Mouse (Mus musculus) left cerebral cortex, postnatal 4 days (tissue): ENCODE measurements around the gene Atp8a1. TPM values are rescaled to one million over a fixed set of nuclear protein-coding genes. Genes with fewer than 3 reads are reported as not detected.

Experiments
- DNase-seq: peaks from one replicate; pipeline ENCODE4 v3.0.0-alpha.2; 2022
- intact Hi-C: fragments of 180-260 bp; cut with DNase I; formaldehyde crosslinking; loops from one replicate; pipeline ENCODE4 v1.15.1; 2025
- total RNA-seq, 2 experiments: library from RNA; stranded (reverse); gene quantifications; 2 replicates each; pipeline ENCODE4 v1.2.3; 2021

The Atp8a1 gene
- 100 to 1,000 TPM; 163 to 172 TPM for total RNA-seq

DNA sequence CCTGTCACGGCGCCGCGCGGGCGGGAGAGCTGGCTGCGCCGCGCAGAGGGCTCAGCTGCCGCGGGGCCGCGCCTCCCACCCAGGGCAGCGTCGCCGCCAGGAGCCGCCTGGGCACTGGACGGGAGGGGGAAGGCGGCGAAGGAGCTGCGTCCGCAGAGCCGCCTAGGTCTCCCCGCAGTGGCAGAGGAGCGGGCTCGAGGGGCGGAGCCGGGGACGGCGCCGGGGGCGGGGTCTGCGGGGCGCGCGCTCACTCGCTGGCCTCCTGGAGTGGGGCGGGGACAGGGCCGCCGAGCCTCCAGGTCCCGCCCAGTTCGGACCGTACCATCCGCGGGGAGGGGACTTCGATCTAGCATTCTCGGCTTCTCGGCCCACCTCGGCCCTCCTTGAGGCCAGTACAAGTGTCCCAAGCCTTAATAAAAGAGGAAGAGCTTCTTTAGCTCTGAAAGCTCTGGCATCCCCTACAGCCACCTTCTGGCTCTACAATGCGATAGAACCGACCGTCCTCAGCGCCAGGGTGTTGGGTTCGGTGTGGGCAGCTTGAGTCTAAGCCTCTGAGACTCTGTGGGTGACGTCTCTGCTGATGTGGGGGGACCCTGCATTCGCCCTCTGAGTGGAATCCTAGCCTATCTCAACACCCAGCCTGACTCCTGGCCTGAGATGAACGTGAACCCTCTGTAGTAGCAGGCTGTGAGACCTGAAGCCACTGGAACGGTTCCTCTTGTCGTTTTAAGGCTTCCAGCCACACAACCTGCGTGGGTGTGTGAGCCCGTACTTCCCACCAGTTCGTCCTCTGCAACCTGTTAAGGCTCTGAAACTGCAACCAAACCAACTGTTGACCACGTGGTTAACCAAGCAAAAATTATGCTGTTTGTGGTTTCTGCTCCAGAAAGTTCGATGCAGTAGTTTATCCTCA is at the start of gene Atp8a1:
Gene Atp8a1, minus strand, starts transcription at position 182 of the 913 bp plus-strand sequence.
- peak; percentile 99 for DNase-seq
- intact Hi-C loops = loop anchor here (5.0 to 10.0 kb wide), 4 partner anchors 90 to 267 kb away; no protein-coding TSS in a partner anchor

DNA sequence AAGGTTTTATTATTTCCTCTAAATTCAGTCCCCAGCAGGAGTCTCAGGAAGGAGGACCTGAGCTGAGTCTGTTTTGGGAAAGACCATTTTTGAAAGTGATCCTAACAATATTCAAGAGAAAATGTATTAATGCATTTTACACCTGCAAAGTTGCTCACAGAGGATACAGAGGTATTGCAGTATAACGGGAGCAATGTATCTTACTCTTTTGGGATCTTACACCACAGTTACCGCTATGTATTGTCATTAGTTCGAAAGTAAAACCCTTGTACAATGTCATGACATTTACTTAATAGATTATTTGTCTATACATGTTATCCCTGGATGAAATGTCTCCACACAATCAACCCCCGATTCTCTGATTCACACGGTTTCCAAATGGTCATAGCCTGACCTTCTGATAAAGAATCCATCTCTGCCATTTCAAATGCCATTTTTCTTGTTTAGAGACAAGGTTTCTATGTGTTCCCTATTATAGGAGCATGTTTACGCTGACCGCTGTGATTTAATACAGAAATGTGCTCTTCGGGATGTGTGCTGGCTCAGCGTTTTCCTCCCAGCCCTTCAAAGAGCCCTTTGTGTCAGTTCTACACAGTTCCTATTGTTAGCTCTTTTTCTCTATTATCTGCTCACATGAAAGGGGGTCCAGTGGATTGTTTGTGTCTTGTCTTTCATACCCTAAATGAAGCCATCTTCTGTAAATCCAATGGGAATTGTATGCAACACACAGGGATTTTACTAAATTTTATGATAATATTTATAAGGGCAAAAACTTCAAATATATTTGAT is 37.4 kb upstream of the Atp8a1 start:
- no peak for DNase-seq
- intact Hi-C loops = no loop called here

DNA sequence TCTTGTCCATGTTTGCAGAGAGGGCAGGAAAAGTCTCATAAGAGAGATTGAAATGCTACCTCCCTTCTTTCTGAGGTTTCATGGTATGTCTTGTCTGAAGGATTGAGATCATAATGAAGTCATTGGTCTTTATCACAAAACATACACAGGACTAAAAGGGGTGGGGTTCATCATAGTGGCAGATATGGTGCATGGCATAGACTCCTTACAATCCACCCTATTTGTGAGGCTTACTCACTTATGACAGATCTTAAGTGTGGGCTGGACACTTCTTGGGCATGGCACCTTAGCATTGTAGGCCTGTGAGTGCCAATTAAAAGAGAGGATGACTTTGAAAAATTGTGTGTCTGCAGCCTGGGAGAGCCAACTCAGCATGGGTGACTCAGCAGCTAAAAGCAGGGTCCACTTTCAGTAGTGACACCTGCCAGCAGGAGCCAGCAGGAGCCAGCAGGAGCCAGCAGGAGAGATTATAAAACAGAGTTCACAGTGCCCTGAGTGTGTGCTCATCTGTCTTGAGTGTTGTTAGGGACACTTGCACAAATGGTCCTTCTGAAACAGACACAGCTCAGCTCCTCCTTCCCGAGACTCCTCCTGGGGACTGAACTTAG is 36.4 kb upstream of the Atp8a1 start:
- intact Hi-C loops = no loop called here
- no peak for DNase-seq

DNA sequence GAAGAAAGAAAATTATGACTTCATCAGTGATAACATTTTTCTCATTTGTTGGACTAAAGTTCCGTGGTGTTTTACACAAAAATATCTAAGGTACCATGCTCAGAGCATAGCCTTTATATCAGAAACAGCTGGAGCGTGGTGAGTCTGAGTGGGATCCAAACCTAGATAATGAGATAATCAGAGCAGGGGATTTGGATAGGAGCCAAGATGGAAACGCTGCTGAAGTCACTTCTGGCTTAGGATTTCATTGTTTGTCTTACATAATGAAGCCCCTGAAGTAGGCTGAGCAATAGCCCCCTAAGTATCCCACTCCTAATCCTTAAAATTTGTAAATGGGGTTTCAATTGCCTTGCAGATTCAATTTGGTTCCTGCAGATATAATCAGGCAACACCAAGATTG is 24.2 kb upstream of the Atp8a1 start:
- no peak for DNase-seq
- intact Hi-C loops = loop anchor here (10.0 kb wide), 1 partner anchor 1083 kb away; no protein-coding TSS in a partner anchor

DNA sequence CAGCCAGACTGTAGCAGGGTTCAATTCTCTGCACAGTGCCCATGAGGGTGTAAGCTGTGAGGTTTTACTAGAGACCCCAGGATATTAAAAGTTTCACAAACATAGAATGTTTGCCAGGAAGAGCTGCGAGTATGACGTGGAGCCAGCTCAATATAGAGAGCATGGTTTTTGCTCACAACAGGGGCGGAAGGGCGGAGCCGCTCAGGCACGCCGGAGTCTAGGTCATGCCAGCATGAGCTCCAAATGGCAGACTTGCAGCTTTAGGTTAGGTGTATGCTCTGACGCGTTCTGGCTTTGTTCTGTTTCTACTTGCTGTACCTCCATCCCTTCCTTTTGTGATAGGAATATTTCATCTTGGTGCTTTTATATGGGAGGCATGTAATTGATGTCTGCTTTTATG is 19.0 kb upstream of the Atp8a1 start:
- intact Hi-C loops = no loop called here
- no peak for DNase-seq

DNA sequence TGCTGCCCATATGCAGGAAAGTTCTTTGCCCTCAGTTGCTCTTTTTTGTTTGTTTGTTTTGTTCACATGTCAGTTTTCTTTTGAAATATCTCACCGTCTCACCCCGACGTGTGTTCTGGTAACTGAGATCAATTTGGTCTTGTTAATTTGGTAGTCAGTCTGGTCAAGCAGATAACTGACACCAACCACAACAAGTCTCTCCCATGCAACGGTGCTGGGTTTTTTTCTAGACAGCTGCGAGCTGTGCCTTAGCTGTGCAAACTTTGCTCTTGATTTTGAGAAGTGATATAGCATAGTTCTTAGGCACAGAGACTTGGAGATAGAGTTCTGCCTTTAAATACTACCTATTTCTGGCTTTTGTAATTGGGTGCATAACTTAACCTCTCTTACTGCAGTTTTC is 18.4 kb upstream of the Atp8a1 start:
- intact Hi-C loops = no loop called here

DNA sequence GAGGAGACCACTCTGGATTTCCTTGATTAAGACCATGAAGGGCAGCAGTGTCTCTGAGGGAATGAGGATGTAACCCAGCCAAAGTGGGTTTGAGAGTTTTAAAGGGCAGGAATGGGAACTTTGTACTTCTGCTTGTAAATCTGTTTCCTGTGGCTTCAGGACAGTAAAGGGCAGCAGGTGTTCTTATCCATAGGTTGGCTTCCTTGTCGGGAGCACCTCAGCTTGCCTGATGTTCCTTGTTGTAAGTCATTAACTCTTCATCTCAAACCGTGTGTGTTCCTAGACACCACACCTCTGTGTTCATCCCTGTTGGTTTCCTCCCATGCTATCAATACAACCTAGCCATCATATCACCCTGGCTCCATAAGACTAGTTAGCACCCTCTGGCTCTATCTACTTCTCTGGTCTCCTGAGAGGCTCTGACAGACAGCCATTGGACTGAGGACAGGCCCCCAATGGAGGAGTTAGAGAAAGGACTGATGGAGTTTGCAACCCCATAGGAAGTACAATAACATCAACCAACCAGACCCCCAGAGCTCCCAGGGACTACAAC is 17.4 kb upstream of the Atp8a1 start:
- DNase-seq = no peak
- intact Hi-C loops = no loop called here

More for the DNA sequence above, 18.4 kb upstream of the Atp8a1 start:
- DNase-seq = no peak

DNA sequence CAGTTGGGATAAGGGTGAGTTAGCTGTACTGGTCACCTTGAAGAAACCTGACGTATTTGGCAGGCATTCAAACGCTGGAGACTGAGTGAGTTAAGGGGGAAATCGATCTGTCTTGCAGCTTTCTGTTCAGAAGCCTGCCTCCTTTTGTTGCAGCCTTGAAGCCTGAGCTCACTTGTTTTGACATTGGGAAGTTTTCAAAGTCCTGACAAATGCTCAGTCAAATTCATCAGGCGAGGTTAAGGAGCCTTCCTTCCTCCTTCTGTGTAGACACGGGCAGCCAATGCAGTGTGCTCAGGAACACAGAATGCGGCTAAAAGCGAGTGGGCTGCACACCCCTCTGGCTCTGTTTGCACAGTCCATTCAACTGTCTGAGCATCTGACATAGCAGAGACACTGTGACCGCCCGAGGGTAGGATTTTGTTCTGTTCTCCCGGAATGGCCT is 16.7 kb upstream of the Atp8a1 start:
- DNase-seq = no peak
- intact Hi-C loops = no loop called here

DNA sequence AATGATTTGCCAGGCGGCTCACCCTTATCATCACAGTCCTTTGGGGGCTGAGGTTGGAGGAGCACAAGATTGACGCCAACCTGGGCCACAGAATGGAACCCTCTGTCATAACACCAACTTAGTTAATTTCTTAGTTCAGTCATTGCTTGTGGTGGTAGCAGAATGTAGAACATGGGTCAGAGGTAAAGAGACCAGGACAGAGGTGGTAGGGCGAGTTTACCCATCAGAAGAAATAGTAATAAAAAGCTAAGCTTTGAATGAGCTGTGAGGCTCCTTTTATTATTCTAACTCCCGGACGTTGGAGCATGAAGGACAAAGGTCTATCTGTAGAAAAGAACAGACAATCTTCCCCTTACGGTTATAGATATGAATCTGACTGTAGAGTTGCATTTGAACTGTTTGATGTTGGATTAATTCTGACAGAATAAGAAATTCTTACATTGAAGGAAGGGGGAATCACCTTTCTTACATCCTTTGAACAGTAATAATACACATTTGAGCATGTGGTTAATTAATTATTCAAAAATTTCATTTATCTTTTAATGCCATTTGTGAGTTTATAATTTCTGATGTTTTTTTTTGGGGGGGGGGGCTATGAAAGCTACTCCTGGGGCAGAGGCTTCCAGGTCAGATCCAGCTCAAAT is 7.9 kb upstream of the Atp8a1 start:
- DNase-seq = no peak
- intact Hi-C loops = no loop called here

DNA sequence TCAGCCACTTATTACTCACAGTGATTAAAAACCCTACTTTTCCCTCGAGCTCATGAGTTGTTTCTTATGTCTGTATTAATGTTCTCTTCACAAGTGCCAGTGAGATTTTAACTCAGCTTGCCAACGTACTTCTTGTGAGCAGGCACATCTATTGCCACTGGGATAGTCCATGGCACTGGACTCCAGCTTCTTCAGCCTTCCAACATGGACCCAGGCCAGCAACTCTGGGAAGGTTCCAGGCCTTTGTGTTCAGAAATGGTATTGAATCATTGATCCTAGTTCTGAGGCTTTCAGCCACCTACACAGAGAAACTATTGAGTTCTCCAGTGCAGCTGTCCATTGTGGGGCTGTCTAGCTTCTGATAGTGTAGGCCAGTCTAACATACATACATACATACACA is 5.6 kb upstream of the Atp8a1 start:
- intact Hi-C loops = no loop called here
- DNase-seq = no peak

DNA sequence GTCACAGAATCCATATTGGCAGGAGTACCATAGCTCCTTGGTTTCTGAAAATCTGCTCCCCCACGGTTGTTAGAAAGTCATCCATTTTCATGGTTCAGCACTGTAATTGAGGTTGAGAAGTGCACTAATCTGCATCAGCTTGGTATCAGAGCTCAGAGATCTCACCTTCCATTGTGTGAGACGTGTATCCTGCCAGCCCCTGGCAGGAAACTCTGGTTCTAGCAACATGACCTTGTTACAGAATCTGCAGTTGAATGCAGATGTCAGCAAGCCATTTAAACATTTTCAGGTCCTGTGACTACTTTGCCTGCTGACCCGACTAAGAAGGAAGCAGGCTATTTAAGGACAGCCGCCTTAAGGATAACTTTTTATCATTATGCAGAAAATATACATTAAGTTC is 2.2 kb upstream of the Atp8a1 start:
- intact Hi-C loops = loop anchor here (5.0 to 10.0 kb wide), 4 partner anchors 92 to 265 kb away; no protein-coding TSS in a partner anchor

DNA sequence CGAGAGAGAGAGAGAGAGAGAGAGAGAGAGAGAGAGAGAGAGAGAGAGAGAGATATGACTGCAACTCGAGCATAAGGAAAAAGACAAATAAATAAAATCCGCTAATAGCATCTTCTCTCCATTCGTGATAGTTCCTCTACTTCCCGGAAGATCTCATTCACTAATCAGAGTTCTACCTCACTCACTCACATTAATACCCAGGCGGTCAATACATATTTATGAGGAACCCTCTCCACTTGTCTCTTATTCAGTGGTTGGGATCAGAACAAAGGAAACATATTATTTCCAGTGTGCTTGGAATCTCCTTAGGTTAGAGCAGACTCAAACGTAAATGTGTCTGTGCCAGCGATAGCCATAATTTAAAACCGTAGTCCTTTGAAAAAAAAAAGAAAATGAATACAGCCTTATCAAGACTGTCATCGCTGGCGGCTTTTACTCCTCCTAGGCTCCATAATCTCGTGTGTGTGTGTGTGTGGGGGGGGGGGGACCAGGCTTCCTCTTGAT is 1.3 kb upstream of the Atp8a1 start:
- no peak for DNase-seq
- intact Hi-C loops = loop anchor here (5.0 to 10.0 kb wide), 4 partner anchors 91 to 266 kb away; no protein-coding TSS in a partner anchor

More for the DNA sequence above, 2.2 kb upstream of the Atp8a1 start:
- DNase-seq = no peak

DNA sequence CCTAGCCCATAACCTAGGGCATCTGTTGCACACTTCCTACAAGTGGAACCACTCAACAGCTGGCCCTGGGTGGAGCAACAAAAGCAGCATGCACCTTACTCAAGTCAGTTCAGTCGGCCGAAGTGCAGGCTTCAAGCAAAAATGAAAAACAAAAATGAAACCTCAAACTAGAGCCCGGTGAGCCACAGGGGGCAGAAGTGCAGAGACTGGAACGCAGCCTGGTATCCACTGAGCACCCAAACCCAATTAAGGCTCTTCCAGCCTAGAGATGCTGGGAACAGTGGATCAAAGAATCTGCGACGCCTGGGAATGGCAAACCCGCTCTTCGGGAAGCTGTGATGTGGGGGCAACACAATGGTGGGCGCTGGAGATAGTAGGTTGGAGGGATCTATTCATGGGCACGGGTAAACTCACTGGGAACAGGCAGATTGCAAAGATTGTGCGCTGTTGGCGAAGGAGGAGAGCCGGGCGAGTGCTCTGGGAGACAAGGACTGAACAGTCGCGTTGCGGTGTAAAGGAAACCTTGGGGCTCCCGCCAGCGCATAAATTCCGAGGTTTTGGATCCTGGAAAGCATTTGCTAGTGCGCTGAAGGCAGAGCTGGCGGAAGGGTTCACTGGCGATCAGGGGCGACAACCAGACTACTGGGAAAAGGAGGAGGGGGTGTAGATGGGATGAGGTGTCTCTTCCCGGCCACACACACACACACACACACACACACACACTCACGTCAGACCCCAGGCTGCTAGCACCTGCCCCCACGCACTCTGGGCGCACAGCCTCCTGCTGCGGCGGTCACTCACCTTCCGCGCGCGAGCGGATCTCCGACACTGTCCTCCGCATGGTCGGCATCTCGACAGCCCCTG is 641 bp downstream of the Atp8a1 start:
- DNase-seq = peak; percentile 54
- intact Hi-C loops = loop anchor here (5.0 to 10.0 kb wide), 4 partner anchors 89 to 268 kb away; no protein-coding TSS in a partner anchor

DNA sequence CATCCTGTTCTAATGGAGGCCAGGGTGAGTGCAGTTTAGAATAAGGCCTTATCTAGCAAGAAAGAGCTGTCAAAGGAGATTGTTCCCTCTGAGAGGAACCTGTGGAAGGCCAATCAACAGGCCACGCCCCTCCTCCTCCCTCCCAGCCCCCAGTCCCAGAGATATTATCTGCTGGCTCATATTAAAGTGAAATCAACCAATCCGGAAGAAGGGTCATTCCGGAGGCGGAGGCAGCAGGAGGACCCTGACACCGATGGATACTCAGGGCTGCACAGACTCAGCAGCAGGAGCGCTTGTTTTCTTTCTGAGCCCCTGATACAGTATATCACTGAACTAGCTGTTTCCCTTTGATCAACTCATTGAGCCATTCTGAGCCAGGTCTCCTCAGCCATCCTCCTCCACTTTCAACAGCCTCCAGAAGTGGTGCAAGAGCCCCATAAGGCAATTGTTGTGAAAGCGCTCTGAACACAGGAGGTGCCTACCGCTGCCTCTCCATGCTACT is 2.0 kb downstream of the Atp8a1 start:
- intact Hi-C loops = loop anchor here (5.0 to 10.0 kb wide), 4 partner anchors 88 to 270 kb away; no protein-coding TSS in a partner anchor
- DNase-seq = peak; percentile 24

DNA sequence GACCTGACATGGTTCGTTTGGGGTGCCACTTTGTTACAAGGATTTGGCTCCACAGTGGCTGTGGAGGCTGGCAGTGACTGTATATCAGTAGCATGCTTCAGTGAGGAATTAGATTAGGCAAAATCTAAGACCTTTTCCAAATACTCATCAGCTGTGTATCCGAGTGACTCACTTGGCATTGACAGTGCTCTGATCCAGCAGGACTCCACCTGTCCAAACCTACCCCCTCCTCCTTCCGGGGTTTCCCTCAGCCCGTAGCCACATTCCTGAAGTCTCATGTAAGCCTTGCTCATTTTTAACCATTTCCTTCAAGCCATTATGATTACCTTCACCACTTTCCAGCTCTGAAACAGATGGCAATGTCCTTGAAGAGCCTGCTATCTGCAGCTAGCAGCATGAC is 3.2 kb downstream of the Atp8a1 start:
- intact Hi-C loops = loop anchor here (10.0 kb wide), 3 partner anchors 111 to 271 kb away; no protein-coding TSS in a partner anchor
- DNase-seq = no peak

DNA sequence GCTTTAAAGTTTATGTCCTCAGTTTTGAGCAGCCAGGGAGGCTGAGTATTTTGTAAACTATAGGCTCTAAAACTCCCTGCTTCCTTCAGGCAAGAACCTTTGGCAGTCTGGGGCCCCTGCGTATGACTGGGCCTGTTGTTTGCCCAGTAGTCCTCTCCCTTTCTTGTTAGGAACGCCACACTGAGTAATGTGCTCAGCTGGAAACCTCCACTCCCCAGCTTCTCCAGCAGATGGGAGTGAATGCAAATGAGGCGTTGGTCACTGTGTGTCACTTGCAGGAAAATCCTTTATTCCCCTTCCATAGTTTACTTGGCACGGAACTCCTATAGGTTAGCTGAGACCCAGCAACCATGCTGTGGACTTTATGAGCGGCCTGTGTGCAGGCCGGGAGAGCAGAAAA is 4.9 kb downstream of the Atp8a1 start:
- intact Hi-C loops = loop anchor here (10.0 kb wide), 3 partner anchors 112 to 272 kb away; no protein-coding TSS in a partner anchor
- peak; percentile 24 for DNase-seq

DNA sequence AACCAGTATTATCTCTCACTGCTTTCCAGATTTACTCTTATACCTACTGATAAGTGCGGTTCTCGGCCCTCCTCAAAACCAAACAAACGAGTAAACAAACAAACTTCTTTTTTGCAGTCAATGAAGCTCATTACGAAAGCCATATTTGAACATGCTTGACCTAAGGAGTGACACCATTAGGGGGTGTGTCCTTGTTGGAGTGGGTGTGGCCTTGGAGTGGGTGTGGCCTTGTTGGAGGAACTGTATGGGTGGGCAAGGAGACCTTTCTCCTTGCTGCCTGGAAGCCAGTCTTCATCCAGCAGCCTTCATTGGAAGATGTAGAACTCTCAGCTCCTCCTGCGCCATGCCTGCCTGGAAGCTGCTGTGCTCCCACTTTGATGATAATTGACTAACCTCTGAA is 13.4 kb downstream of the Atp8a1 start:
- no peak for DNase-seq
- intact Hi-C loops = no loop called here
